Mouse (Mus musculus) embryonic fibroblast, embryonic 13.5 days (primary cell): ENCODE results near the gene Plekhs1.

Source experiments
- CTCF ChIP-seq: IDR thresholded peaks from 2 replicates; pipeline ENCODE4 v1.5.1; 2011; ENCODE audit warnings: mild to moderate bottlenecking, control low read depth, low read length, moderate library complexity, borderline replicate concordance; ENCODE audit not compliant: insufficient read depth
- POLR2A ChIP-seq: IDR thresholded peaks from 2 replicates; pipeline ENCODE4 v1.6.1; 2011; ENCODE audit warnings: low read depth, mild to moderate bottlenecking, control low read depth, low read length, moderate library complexity

DNA sequence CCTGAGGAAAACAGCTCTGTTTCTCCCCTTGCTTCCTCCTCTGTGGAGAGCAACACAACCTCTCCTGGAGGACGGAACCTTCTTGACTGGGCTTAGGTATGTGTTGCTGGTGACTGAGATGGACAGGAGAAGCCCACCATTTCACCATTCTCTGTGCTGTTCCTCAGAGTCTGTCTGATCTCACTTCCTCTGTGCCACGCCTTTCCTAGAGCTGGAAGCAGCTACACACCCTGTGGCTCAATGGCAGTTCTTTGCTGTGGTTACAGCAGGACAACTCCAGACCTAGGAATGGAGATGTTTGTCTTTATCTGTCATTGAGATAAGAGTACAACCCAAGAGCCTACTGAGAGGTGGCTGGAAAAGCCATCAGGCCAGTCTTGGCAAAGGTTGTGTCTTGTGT lies 25.9 kb downstream of the Plekhs1 start:
- TF ChIP-seq CTCF (no peak), POLR2A (no peak)
